Mouse (Mus musculus): ENCODE data around the gene Papolb.

Papolb gene

DNA sequence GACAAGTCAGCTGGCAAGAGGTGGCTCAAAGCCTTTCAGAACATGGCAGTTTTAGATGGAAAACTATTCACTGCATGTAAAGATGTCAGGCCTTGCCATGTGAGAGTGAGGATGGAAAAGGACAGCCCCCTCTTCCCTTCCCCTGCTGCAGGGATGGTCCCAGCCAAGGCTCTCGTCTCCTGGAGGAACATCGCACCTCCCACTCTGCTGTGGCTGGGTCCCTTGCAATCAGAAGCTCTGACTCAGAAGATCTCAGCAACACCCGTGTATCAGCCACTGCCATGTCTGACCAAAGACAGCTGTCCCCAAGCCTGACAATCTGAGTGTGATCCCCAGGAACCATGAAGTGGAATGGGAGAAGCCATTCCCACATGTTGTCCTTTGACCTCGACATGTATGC lies 17.8 kb downstream of the Papolb start:
- no peak for DNase-seq

DNA sequence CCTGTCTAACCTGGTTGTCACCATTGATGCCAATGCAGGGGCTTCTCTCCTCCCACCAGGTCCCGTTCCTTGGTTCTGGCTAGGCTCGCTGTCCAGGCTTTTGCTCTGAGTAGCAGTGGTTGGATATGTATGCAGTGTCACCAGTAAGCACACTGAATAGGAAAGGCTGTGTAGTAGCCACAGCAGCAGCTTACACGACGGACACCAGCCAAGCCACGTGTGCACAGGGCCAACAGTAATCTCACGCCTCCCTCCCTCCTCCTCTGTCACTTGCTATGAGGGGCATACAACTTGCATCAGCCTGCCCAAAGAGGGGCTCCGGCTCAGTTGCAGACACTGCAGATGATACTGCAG lies 19.8 kb downstream of the Papolb start:
- peak; percentile 53 for DNase-seq

DNA sequence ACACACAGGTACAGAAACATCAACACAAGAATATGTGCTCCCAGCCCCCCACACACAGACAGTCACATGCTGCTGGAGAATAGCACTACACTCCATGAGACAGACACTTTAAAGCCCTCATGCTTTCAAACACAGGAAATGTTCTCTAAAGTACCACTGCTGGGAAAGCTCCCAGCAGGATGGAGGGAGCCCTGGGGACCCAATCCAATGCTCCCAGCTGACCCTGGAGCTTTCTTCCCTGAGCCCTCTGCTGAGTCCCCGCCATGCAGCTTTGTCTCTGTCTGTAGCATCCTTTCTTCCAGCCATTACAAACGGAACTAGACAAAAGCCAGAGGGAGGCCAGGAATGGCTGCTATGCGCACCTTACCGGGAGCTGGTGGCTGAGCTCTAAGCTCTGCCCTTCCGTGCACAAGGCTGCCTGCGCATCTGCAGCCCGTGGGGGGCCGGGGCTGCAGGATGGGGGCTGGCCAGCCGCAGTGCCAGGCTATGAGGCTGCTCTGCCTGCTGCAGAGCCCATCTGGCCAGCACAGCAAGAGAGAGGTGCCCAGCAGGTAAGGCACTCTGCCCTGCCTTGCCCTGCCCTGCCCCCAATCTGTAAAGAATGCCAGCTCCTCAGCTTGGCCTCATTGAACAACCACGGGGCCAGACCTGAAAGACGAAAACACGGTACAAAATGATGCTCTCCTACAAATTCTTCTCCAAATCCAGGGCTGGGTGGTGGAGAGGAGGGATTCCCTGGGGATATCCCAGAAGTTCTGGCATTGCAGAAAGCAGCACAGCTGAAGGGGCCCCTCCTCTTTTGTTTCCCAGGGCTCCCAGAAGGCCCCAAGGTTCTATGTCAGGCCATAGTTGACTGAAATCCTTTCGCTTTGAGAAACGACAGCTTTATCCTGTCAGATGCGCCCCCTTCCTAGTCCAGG lies 20.5 kb downstream of the Papolb start:
- peak; percentile 90 for DNase-seq

DNA sequence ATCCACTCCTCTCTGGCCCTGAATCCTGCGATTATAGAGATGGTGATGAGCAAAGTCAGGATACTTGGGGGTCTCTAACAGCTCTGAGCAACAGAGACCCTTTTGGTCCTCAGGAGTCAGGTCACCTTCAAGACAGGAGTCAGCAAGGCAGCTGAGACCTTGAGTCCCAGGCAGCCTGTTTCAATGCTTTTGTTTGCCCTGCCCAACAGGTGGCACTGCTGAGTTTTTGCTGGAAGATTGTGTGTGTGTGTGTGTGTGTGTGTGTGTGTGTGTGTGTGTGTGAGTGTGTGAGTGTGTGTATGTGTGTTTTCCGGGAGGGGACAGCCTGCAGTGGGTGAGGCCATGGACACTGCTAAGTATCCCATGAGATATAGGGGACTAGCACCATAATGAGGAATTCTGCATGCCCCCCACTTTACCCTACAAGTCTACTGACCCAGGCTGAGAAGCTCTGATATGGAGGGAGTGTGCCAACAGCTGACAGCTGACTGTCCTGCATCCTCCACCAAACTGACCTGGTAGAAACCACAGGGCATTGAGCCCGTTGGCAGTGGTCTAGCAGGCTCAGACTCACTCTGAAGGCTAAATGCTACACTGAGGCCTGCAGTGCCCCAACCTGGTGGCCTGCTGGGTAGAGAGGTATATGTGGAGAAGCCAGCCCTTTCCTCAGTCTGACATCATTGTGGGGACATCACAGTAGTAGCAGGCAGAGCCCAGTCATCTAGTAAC lies 24.0 kb downstream of the Papolb start:
- DNase-seq: peak; percentile 50

DNA sequence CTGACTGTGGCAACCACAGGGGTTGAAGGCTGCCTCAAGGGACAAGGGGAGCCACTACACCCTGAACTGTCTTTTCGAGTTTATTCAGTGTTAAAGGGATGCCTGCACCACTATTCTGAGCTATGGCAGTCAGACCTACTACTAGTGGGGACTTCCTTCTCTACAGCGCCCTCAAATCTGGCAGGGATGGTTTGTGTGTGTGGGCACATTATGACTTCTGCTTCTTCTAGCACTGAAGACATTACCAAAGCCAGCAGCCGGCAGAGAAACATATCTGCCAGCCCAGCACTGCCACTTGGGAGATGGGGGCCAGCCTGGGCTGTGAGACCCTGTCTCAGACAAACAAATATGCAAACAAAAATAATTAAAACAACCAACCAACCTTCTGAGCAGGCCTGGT lies 25.7 kb downstream of the Papolb start:
- no peak for DNase-seq

DNA sequence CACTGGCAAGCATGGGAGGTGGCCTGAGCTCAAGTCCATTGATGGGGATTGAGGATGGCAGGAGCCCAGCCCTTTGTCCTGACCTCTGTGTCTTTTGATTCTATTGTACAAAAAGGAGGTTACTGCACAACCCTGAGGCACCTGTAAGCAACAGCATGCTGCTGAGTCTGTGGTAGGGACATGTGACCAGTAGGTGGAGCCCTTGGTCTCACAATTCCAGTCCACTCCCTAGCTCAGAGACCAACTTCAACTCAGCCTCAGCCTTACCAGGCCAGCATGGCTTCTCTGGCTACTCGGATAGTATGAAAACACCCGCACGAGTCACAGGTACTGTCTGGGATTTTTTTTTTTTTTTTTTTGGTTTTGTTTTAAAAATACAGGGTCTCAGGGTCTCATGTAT lies 27.5 kb downstream of the Papolb start:
- DNase-seq: peak; percentile 92

DNA sequence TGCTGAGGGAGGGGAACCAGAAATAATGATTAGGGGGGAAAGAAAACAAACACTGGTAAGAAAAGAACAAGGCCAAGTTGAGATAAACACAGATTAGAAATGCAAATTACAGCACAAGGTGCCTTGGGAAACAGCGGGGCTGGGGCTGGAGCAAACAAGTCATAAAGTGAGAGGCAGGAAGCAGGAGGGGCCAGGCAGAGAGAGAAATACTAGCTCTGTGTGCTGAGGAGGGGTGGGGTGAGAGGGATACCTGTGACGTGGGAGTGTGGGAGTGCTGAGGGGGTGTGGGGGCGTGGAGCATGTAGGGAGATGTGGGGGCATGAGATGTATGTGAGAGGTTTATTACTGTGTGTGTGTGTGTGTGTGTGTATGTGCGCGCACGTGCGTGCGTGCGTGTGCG lies 29.0 kb downstream of the Papolb start:
- no peak for DNase-seq

DNA sequence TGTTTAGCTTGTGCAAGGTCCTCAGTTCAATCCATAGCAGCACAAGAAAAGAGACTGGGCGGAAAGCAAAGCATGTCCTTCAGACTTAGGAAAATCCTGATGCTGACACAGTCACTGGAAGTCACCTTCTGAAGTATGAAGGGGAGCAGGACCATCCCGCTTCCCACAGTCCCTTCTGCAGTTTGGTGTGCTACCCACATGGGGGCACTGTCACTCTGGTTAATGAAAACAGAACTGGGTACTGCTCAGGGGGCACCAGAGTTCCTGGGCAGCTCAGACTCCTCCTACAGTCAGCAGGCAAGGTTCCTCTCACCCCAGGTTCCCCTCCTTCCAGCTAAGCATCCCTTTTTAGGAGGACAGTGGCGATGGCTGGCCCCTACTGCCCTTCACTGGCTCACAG lies 30.9 kb downstream of the Papolb start:
- DNase-seq: peak; percentile 52

DNA sequence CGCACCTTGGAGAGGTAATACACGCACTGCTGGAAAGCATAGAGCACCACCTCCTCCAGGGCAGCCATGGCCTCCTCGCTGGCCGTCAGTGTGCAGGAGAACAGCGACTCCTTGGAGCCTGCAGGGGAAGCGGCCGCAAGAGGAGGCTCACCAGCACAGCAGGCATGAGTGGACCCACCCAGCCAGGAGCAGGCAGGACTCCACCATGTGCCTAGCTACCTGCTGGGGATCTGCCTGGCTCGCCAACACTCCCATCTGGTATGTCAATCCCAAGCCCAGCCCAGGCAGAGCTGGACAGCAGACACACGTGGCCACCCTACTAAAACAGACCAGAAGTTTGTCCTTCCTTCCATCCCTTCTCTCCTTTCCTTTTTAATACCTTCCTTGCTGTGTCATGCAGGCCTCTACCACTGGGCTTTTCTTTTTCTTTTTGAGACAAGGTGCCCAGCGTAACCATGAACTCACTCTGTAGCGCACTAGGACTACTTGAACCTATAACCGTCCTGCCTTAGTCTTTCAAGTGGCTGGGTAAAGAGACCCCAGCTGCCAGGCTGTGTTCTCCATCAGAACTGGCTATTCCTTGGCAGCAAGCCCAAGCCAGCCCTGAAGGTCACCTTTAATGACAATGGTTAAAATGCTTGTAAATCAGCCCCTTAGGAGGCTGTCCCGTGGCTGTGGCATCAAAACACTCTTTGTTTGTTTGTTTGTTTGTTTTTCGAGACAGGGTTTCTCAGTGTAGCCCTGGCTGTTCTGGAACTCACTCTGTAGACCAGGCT lies 34.4 kb downstream of the Papolb start:
- peak; percentile 82 for DNase-seq

DNA sequence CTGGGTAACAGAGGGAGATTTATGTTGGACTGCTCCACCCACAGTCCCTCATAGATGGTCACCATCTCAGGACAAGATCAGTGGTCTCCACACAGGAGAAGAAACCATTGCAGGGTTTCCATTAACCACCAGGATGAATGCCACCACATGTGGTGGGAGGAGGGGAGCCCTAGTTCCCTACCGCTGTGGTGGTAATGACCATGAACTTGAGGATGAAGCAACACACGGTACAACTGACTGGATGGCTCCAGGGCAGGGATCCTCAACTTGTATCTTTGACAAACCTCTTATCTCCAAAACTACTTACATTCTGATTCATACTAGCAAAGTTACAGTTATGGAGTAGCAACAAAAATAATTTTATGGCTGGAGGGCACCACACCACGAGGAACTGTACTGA lies 36.6 kb downstream of the Papolb start:
- no peak for DNase-seq

DNA sequence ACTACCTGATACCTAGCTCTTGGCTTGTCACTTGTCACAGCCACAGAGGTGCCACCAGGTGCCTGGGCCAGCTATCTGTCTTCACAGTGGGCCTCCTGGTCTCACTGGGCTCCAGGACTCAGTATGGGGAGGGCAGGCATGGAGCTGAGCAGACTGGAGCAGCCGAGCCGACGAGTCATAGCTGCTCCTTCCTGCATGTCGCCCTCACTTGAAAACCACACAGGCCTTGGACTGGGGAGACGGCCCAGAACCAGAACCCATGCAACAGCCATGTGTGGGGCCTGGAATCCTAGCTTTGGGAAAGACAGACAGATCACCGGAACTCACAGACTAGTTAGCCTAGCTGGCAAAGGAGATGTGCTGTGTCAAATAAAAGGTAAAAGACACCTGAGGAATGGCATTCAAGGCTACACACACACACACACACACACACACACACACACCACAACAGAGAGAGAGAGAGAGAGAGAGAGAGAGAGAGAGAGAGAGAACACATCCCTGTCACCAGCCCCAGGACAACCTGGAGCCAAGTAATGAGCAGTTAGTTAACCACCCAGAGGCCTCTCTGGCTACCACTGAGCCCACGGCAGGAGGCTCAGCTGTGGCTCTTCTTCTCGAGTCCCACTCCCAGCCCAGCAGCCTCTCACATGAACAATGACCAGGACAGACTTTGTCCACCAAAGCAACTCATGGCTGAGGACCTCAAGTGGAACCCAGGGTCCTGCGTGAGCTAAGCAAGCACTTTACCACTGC lies 39.7 kb downstream of the Papolb start:
- no peak for DNase-seq

DNA sequence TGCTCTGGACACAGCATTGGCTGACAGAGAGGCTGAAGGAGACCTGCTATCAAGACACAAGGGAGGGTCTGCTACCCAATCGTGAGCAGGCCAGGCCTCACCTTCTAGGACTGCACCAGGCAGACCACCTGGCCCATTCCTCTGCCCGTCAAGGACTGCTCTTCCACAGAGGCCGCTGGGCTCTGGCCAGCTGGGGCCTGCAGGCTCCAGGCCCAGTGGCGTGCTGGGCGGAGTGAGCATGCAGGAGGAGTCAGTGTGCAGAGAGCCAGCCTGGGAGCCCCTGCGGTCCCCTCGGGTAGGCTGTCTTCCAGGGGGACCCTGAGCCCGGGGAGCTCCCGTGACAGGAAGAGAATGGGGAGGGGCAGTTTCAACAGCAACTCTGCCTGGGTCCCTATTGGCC lies 43.2 kb downstream of the Papolb start:
- DNase-seq: no peak

DNA sequence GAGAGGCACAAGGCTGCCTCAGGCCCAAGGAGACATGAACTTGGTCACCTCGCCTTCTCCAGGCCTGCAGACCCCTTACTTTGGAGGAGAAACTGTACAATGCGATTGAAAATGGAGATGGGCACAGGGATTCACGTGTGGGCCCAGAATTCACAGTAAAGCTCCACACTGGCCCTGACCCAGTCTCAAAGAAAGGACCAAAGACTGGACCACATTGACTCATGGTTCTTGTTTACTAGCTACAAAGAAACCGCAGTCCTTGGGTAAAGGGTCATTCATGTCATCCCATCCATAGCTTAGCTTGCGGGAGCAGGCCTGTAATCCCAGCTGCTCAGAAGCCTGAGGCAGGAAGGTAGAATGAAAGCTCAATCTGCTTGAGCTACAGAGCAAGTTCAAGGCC lies 46.3 kb downstream of the Papolb start:
- DNase-seq: no peak

DNA sequence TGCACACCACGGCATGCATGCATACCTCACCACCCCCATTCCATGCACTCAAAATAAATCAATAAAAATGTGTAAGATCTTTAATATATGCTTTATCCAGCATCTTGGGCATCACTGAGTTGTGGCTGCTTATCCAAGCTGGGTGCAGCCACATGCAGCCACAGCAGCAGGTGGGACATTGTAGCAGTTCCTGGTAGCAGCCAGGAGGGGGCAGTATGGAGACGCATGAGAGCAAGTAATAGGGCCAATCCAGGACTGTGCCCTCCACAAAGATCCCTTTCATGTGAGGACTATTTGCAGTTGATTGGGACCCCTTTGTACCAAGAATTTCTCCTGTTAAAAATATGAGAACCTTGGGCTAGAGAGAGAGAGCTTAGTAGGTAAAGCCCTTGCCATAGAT lies 47.4 kb downstream of the Papolb start:
- no peak for DNase-seq

DNA sequence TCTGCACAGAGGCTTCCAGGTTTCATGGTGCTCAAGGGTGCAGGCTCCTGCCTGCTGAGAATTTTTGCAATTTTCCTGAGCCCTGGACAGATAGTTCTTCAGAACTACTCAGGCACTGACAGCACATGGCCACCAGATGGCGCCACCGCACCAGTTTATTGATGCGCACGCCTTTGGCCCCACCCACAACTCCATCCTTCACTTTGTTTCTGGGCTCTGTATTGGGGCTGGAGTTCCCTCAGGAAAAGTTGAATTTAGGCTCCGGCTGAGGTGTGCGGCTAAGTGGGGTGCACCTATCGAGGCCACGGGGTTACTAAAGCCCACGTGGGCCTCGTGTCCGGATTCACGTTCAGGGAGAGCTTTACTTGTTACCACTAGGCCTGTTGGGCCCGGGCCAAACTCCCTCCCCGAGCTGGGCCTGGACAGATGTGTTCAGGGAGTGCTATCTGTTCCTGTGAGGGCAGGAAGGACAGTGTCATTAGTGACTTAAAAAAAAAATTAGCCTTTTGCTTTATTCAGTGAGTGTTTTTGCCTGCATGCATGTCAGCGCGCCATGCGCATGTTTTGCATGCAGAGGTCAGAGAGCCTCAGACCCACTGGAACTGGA lies 50.9 kb downstream of the Papolb start:
- DNase-seq: peak; percentile 79

DNA sequence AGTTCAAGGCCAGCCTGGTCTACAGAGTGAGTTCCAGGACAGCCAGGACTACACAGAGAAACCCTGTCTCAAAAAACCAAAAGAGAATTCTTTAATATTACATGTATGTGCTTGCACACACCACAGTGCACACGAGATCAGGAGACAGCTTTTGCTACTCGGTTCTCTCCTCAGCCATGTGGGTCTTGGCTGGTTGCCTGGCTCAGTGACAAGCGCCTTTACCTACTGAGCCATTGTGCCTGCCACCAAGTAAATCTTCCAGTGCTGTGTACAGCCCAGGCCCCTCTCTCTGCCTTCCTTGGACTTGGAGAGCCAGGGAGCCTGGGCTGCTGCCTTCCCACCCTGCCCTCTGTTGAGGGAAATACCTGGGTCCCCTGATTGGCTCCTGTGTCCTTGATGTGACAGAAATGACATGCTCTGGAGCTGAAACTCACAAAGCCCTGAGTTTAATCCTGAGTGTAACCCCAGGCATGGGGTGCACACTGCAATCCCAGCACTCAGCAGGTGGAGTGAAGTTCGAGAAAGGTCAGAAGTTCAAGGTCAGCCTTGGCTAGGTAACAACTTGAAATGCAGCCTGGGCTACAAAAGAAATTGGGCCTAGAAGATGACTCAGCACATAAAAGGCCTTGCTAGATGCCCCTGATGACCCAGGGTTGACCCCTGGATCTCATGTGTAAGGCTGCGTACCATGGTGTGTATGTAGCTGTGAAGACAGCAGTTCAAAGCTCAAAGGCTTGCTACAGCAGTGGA lies 51.8 kb downstream of the Papolb start:
- DNase-seq: no peak

DNA sequence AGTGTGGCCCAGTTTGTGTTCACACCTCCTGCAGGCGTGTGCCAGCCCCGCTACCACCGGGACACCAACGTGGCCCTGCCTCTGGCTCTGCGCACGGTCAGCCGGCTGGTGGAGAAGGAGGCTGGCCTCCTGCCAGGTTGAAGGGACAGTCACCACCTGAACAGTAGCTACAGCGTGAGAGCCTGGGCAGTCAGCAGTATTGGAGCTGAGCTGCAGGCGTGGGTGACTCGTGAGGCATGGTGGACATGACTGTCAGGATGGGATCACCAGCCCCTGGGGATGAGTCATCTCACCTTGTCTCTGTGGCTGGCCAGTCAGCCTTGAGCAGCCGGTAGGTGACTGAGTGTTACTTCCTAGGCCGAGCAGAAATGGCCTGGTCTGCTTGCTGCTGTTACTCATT lies 52.5 kb downstream of the Papolb start:
- DNase-seq: peak; percentile 72

Data from cerebellum, adult 9-11 months (tissue).